Mouse (Mus musculus) induced T-regulatory cell, adult 2 months (primary cell): ENCODE data around the gene Igf2r.
A peak's percentile ranks its signal among the peaks of the same experiment; 100 is the strongest.

Experiments used
- DNase-seq: peaks from one replicate; pipeline ENCODE4 v3.0.0-alpha.2; 2012; ENCODE audit warnings: low read depth

Gene Igf2r

GRCm38 (mm10) chr17:12750591-12751170 lies 18.8 kb downstream of the Igf2r start:
- DNase-seq = peak; percentile 57

- DNase-seq = no peak
These were observed 19.8 kb downstream of the Igf2r start for GRCm38 (mm10) chr17:12749421-12750367.

GRCm38 (mm10) chr17:12745761-12746160 lies 23.7 kb downstream of the Igf2r start:
- DNase-seq = peak; percentile 55

- DNase-seq = no peak
These were observed 25.4 kb downstream of the Igf2r start for GRCm38 (mm10) chr17:12744071-12744470.

GRCm38 (mm10) chr17:12742151-12742908 lies 27.1 kb downstream of the Igf2r start:
- DNase-seq = no peak

- DNase-seq = peak; percentile 67
These were observed 28.1 kb downstream of the Igf2r start for GRCm38 (mm10) chr17:12741218-12741968.

GRCm38 (mm10) chr17:12740317-12740716 lies 29.1 kb downstream of the Igf2r start:
- DNase-seq = no peak

- no peak for DNase-seq
These were observed 29.9 kb downstream of the Igf2r start for GRCm38 (mm10) chr17:12739516-12739915.

- no peak for DNase-seq
These were observed 31.5 kb downstream of the Igf2r start for GRCm38 (mm10) chr17:12737934-12738333.

- no peak for DNase-seq
These were observed 35.1 kb downstream of the Igf2r start for GRCm38 (mm10) chr17:12734205-12734857.

- no peak for DNase-seq
These were observed 36.3 kb downstream of the Igf2r start for GRCm38 (mm10) chr17:12733128-12733527.

- no peak for DNase-seq
These were observed 40.9 kb downstream of the Igf2r start for GRCm38 (mm10) chr17:12728536-12728935.

- peak; percentile 72 for DNase-seq
These were observed 41.7 kb downstream of the Igf2r start for GRCm38 (mm10) chr17:12727748-12728147.

GRCm38 (mm10) chr17:12725871-12726270 lies 43.6 kb downstream of the Igf2r start:
- no peak for DNase-seq

- no peak for DNase-seq
These were observed 44.4 kb downstream of the Igf2r start for GRCm38 (mm10) chr17:12724767-12725744.

GRCm38 (mm10) chr17:12723986-12724766 lies 45.3 kb downstream of the Igf2r start:
- DNase-seq = no peak

GRCm38 (mm10) chr17:12722622-12723021 lies 46.8 kb downstream of the Igf2r start:
- no peak for DNase-seq

- DNase-seq = no peak
These were observed 48.2 kb downstream of the Igf2r start for GRCm38 (mm10) chr17:12721118-12721886.
